Mouse (Mus musculus): ENCODE data around the gene Slc38a6.

DNA sequence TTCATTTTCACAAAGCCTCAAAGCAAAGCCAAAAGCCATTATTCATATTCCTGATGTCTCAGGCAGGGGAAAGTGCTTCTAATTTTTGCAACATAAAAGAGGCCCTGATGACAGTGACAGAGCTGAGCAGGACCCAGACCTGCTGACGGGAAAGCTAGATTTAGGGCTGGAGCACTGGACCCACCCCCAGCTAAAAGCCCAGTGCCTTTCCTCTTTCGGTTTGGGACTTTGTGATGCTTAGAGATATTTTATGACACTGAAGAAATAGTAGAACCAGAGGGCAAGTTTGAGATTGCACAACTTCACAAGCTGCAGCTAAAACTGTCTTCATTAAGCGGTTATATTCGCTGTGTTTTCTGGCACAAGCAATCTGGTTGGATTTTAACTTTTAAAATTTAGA is 18.1 kb downstream of the Slc38a6 start:
- no peak for TF ChIP-seq EP300 (IDR thresholded peaks at IDR 0.05; ENCODE audit: low read length)
- no peak for TF ChIP-seq SMC3 (IDR thresholded peaks at IDR 0.05; ENCODE audit: low read depth, low read length)
- no peak for TF ChIP-seq CTCF (conservative IDR thresholded peaks at IDR 0.05 in 1 of 2, IDR thresholded peaks at IDR 0.05 in 1 of 2; ENCODE audit: low read depth in 2 of 2, low read length in 2 of 2)
- no peak for TF ChIP-seq POLR2A (IDR thresholded peaks at IDR 0.05; ENCODE audit: low read depth, low read length)
